Mouse (Mus musculus): Measurements from ENCODE around the gene Cyb561d2. TPM values are rescaled to one million over a fixed set of nuclear protein-coding genes. Genes with fewer than 3 reads are reported as not detected.
"Not testable (repeated sequence)": the region's sequence is repeated elsewhere in the genome, so short reads cannot be mapped to it uniquely, and the experiment has no call there.

Gene Cyb561d2
- total and polyA plus RNA-seq, 3 experiments, result 37.8 to 38.1 TPM; not detected in 1

- no peak overlapping the region for H3K9ac ChIP-seq (ENCODE audit: control insufficient read depth, low read depth, low read length, poor library complexity, severe bottlenecking)
- peaks cover 0 to 16% of the 10 kb centered on the region in 2 experiments; a peak in 3 of 4 replicates for H3K36me3 ChIP-seq (ENCODE audit: control insufficient read depth in 1 of 2, insufficient read depth in 2 of 2, low read length in 2 of 2)
- H3K79me2 ChIP-seq (ENCODE audit: control insufficient read depth, insufficient read depth, low read length, poor library complexity), result peaks cover 23% of the 10 kb centered on the region
- no peak overlapping the region for H3K27ac ChIP-seq (ENCODE audit: control insufficient read depth, low read depth, low read length)
- H3K4me3 ChIP-seq (ENCODE audit: control insufficient read depth in 1 of 2, insufficient read depth in 1 of 2, low read depth in 2 of 2, low read length in 2 of 2), result no peak overlapping the region
- no peaks in the 10 kb centered on the region for H3K27me3 ChIP-seq (ENCODE audit: control insufficient read depth in 1 of 2, insufficient read depth in 2 of 2, low read length in 2 of 2)
- peak; percentile 83 for DNase-seq (ENCODE audit: low read depth, low spot score)
- H3K4me1 ChIP-seq (ENCODE audit: control insufficient read depth in 1 of 2, insufficient read depth in 2 of 2, low read length in 2 of 2), result peaks cover 2 to 33% of the 10 kb centered on the region in 2 experiments; a peak in 3 of 4 replicates
- no peaks in the 10 kb centered on the region for H3K9me3 ChIP-seq (replicated peaks; ENCODE audit: insufficient read depth, low read length)
- TF ChIP-seq SIN3A (IDR thresholded peaks at IDR 0.05; ENCODE audit: low read length), result no peak
- peak; percentile 23 for TF ChIP-seq RAD21 (IDR thresholded peaks at IDR 0.05; ENCODE audit: low read depth, low read length)
- 0 out of 2 replicates have a peak, but pooled peaks have one; percentile 13 for TF ChIP-seq HCFC1 (IDR thresholded peaks at IDR 0.05; ENCODE audit: low read depth, low read length)
- no peak for TF ChIP-seq ZC3H11A (IDR thresholded peaks at IDR 0.05; ENCODE audit: low read depth, low read length)
- TF ChIP-seq SMC3 (IDR thresholded peaks at IDR 0.05; ENCODE audit: low read depth, low read length), result peak; percentile 66
- no peak for TF ChIP-seq RCOR1 (IDR thresholded peaks at IDR 0.05; ENCODE audit: low read depth, low read length)
- peak; percentile 70 to 96 (median 70) for TF ChIP-seq CTCF (IDR thresholded peaks at IDR 0.05 in 2 of 3, conservative IDR thresholded peaks at IDR 0.05 in 1 of 3; ENCODE audit: control insufficient read depth in 1 of 3, insufficient read depth in 1 of 3, low read depth in 2 of 3, low read length in 3 of 3, poor library complexity in 1 of 3, severe bottlenecking in 1 of 3)
- TF ChIP-seq CHD1 (IDR thresholded peaks at IDR 0.05; ENCODE audit: low read depth, low read length), result no peak
Measured at GRCm38 (mm10) chr9:107566041-107566709, 24.2 kb upstream of the Cyb561d2 start.

GRCm38 (mm10) chr9:107565556-107565955, 23.6 kb upstream of the Cyb561d2 start:
- Histone ChIP-seq H3K36me3 (ENCODE audit: control insufficient read depth in 1 of 2, insufficient read depth in 2 of 2, low read length in 2 of 2) (peaks cover 0 to 15% of the 10 kb centered on the region in 2 experiments; a peak in 3 of 4 replicates), H3K79me2 (ENCODE audit: control insufficient read depth, insufficient read depth, low read length, poor library complexity) (peaks cover 23% of the 10 kb centered on the region), H3K4me1 (ENCODE audit: control insufficient read depth in 1 of 2, insufficient read depth in 2 of 2, low read length in 2 of 2) (peaks cover 0 to 27% of the 10 kb centered on the region in 2 experiments; a peak in 3 of 4 replicates)
- not testable (repeated sequence) for DNase-seq (ENCODE audit: low read depth, low spot score); H3K9me3 ChIP-seq (replicated peaks; ENCODE audit: insufficient read depth, low read length); H3K9ac ChIP-seq (ENCODE audit: control insufficient read depth, low read depth, low read length, poor library complexity, severe bottlenecking); H3K4me3 ChIP-seq (ENCODE audit: control insufficient read depth in 1 of 2, insufficient read depth in 1 of 2, low read depth in 2 of 2, low read length in 2 of 2); H3K27ac ChIP-seq (ENCODE audit: control insufficient read depth, low read depth, low read length); H3K27me3 ChIP-seq (ENCODE audit: control insufficient read depth in 1 of 2, insufficient read depth in 2 of 2, low read length in 2 of 2)
- TF ChIP-seq CTCF (IDR thresholded peaks at IDR 0.05 in 2 of 3, conservative IDR thresholded peaks at IDR 0.05 in 1 of 3; ENCODE audit: control insufficient read depth in 1 of 3, insufficient read depth in 1 of 3, low read depth in 2 of 3, low read length in 3 of 3, poor library complexity in 1 of 3, severe bottlenecking in 1 of 3), result peak in 2 of 3 experiments; percentile 8 to 29; a peak in 2 of 6 replicates

- Histone ChIP-seq H3K27ac (ENCODE audit: control insufficient read depth, low read depth, low read length) (peak within 1 kb of the TSS; percentile 35; the same call in 1 of the 2 replicates), H3K4me3 (ENCODE audit: control insufficient read depth in 1 of 2, insufficient read depth in 1 of 2, low read depth in 2 of 2, low read length in 2 of 2) (peak within 1 kb of the TSS; percentile 69 to 89), H3K4me1 (ENCODE audit: control insufficient read depth in 1 of 2, insufficient read depth in 2 of 2, low read length in 2 of 2) (peaks cover 0 to 16% of the 10 kb centered on the region in 2 experiments; a peak in 3 of 4 replicates), H3K9me3 (replicated peaks; ENCODE audit: insufficient read depth, low read length) (no peaks in the 10 kb centered on the region), H3K36me3 (ENCODE audit: control insufficient read depth in 1 of 2, insufficient read depth in 2 of 2, low read length in 2 of 2) (peaks cover 7% of the 10 kb centered on the region in 2 experiments), H3K79me2 (ENCODE audit: control insufficient read depth, insufficient read depth, low read length, poor library complexity) (peaks cover 9% of the 10 kb centered on the region), H3K9ac (ENCODE audit: control insufficient read depth, low read depth, low read length, poor library complexity, severe bottlenecking) (peak within 1 kb of the TSS; percentile 85), H3K27me3 (ENCODE audit: control insufficient read depth in 1 of 2, insufficient read depth in 2 of 2, low read length in 2 of 2) (no peaks in the 10 kb centered on the region)
- DNase-seq (ENCODE audit: low read depth, low spot score), result peak; percentile 96
- TF ChIP-seq JUND (IDR thresholded peaks at IDR 0.05; ENCODE audit: low read depth, low read length), result no peak
- TF ChIP-seq USF2 (IDR thresholded peaks at IDR 0.05; ENCODE audit: borderline replicate concordance in 1 of 2, insufficient read depth in 1 of 2, low read depth in 1 of 2, low read length in 2 of 2), result no peak
- peak; percentile 67 to 77 for TF ChIP-seq POLR2A (IDR thresholded peaks at IDR 0.05; ENCODE audit: control insufficient read depth in 1 of 2, insufficient read depth in 1 of 2, low read depth in 1 of 2, low read length in 2 of 2, poor library complexity in 1 of 2)
- no peak for TF ChIP-seq TCF12 (IDR thresholded peaks at IDR 0.05; ENCODE audit: low read depth, low read length)
- TF ChIP-seq TBP (IDR thresholded peaks at IDR 0.05; ENCODE audit: low read depth, low read length), result 0 out of 2 replicates have a peak, but pooled peaks have one; percentile 20
- no peak for TF ChIP-seq RAD21 (IDR thresholded peaks at IDR 0.05; ENCODE audit: low read depth, low read length)
- peak; percentile 71 for TF ChIP-seq CHD2 (IDR thresholded peaks at IDR 0.05; ENCODE audit: low read length)
- TF ChIP-seq ELF1 (IDR thresholded peaks at IDR 0.05; ENCODE audit: low read depth, low read length), result peak; percentile 93
- TF ChIP-seq MAFK (IDR thresholded peaks at IDR 0.05; ENCODE audit: borderline replicate concordance, low read depth, low read length), result no peak
- TF ChIP-seq MAX (IDR thresholded peaks at IDR 0.05; ENCODE audit: low read length), result peak; percentile 31; the same call in 1 of the 2 replicates
- TF ChIP-seq SIN3A (IDR thresholded peaks at IDR 0.05; ENCODE audit: low read length), result peak; percentile 85
- TF ChIP-seq ETS1 (IDR thresholded peaks at IDR 0.05; ENCODE audit: low read depth, low read length), result 0 out of 2 replicates have a peak, but pooled peaks have one; percentile 19
- no peak for TF ChIP-seq ZNF384 (IDR thresholded peaks at IDR 0.05; ENCODE audit: low read depth, low read length)
- TF ChIP-seq POLR2AphosphoS2 (IDR thresholded peaks at IDR 0.05; ENCODE audit: low read length), result peak; percentile 98
- no peak for TF ChIP-seq MEF2A (IDR thresholded peaks at IDR 0.05; ENCODE audit: extremely low read depth, insufficient replicate concordance, low read depth, low read length, poor library complexity, severe bottlenecking)
- peak; percentile 52 for TF ChIP-seq USF1 (IDR thresholded peaks at IDR 0.05; ENCODE audit: low read depth, low read length)
Measured at GRCm38 (mm10) chr9:107563029-107563581, 21.1 kb upstream of the Cyb561d2 start, which contains the start of gene Tusc2. Gene Tusc2, plus strand, starts transcription at chr9:107563255.

Measured in MEL (cell line).